Mouse (Mus musculus): ENCODE measurements around the gene 3110021N24Rik. TPM values are rescaled to one million over a fixed set of nuclear protein-coding genes. Genes with fewer than 3 reads are reported as not detected.

The 3110021N24Rik gene
- polyA plus RNA-seq, 1 experiment from 2014 or later: 2.0 TPM

- H3K4me1 ChIP-seq (replicated peaks; ENCODE audit: control insufficient read depth, insufficient read depth, low read length): peaks cover 4% of the 10 kb centered on the region; the same call in 1 of the 2 replicates
- peaks cover 87% of the 10 kb centered on the region for H3K36me3 ChIP-seq (replicated peaks; ENCODE audit: control insufficient read depth, insufficient read depth)
- no peaks in the 10 kb centered on the region for H3K27me3 ChIP-seq (ENCODE audit: control insufficient read depth, insufficient read depth, low read length)
- no peak overlapping the region for H3K27ac ChIP-seq
- WGBS: 96% methylated on average over 1 of the region's 1 CpGs
- H3K9ac ChIP-seq: no peak overlapping the region
- H3K4me2 ChIP-seq (replicated peaks): no peak overlapping the region
- no peak for DNase-seq (ENCODE audit: low spot score)
- H3K4me3 ChIP-seq (replicated peaks; ENCODE audit: low read length): no peak overlapping the region
- ATAC-seq (ENCODE audit: low FRiP score): no peak
- H3K9me3 ChIP-seq (ENCODE audit: control insufficient read depth, low read length): no peaks in the 10 kb centered on the region
These were observed 106.6 kb downstream of the 3110021N24Rik start for GRCm38 (mm10) chr4:108826096-108826495.

DNA sequence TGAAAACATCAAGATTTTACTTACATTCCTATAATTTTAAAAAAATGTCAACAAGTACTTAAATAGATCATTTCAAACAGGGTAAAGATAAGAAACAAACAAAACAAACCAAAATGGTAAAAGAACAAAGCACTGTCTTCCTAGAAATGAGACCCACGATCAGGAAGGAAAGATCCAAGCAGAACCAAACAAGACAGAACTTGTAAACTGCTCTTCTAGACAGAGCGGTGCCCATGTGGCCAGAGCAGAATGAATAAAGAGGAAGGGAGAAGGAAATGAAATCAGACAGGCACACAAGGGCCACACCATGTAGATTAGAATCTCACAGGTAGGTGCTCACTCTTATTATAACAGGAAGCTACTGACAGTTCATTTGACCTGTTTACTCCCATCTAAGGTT is 107.2 kb downstream of the 3110021N24Rik start:
- H3K9ac ChIP-seq: no peak overlapping the region

GRCm38 (mm10) chr4:108830698-108831097 is 111.2 kb downstream of the 3110021N24Rik start:
- Histone ChIP-seq H3K4me2 (replicated peaks) (peak overlapping the region; percentile 63), H3K36me3 (replicated peaks; ENCODE audit: control insufficient read depth, insufficient read depth) (peaks cover 44% of the 10 kb centered on the region), H3K9me3 (ENCODE audit: control insufficient read depth, low read length) (no peaks in the 10 kb centered on the region), H3K4me3 (replicated peaks; ENCODE audit: low read length) (no peak overlapping the region), H3K27ac (no peak overlapping the region), H3K4me1 (replicated peaks; ENCODE audit: control insufficient read depth, insufficient read depth, low read length) (peaks cover 24% of the 10 kb centered on the region), H3K27me3 (ENCODE audit: control insufficient read depth, insufficient read depth, low read length) (no peaks in the 10 kb centered on the region), H3K9ac (0 out of 2 replicates have a peak overlapping the region, but pooled peaks have one; percentile 29)
- no peak for DNase-seq (ENCODE audit: low spot score)
- 86% methylated on average over 1 of the region's 1 CpGs for WGBS
- no peak for ATAC-seq (ENCODE audit: low FRiP score)

More for the DNA sequence above, 107.2 kb downstream of the 3110021N24Rik start:
- Histone ChIP-seq H3K9me3 (ENCODE audit: control insufficient read depth, low read length) (no peaks in the 10 kb centered on the region), H3K27me3 (ENCODE audit: control insufficient read depth, insufficient read depth, low read length) (no peaks in the 10 kb centered on the region), H3K4me3 (replicated peaks; ENCODE audit: low read length) (no peak overlapping the region), H3K27ac (no peak overlapping the region), H3K4me2 (replicated peaks) (no peak overlapping the region), H3K4me1 (replicated peaks; ENCODE audit: control insufficient read depth, insufficient read depth, low read length) (peaks cover 10% of the 10 kb centered on the region), H3K36me3 (replicated peaks; ENCODE audit: control insufficient read depth, insufficient read depth) (peaks cover 82% of the 10 kb centered on the region)
- WGBS: 93% methylated on average over 2 of the region's 2 CpGs
- ATAC-seq (ENCODE audit: low FRiP score) (no peak), DNase-seq (ENCODE audit: low spot score) (no peak)

Other genes starting within 250 kb of the 3110021N24Rik start
- gene Prpf38a, start 140.3 kb upstream of the 3110021N24Rik start, polyA plus RNA-seq (2014; fragmentation: Nextera tagmentation; extraction: Ambion mirVana): 77.0 and 79.6 TPM in 2 replicates
- 1.0 and 2.1 TPM in 2 replicates for gene Orc1, start 140.2 kb upstream of the 3110021N24Rik start, polyA plus RNA-seq (2014; fragmentation: Nextera tagmentation; extraction: Ambion mirVana)
- 15.5 and 17.6 TPM in 2 replicates for gene Cc2d1b, start 99.7 kb upstream of the 3110021N24Rik start, polyA plus RNA-seq (2014; fragmentation: Nextera tagmentation; extraction: Ambion mirVana)
- gene Zfyve9, start 61.1 kb downstream of the 3110021N24Rik start, polyA plus RNA-seq (2014; fragmentation: Nextera tagmentation; extraction: Ambion mirVana): 7.3 and 8.2 TPM in 2 replicates
- gene Btf3l4, start 114.0 kb downstream of the 3110021N24Rik start, polyA plus RNA-seq (2014; fragmentation: Nextera tagmentation; extraction: Ambion mirVana): 187 and 191 TPM in 2 replicates
- 73.6 and 77.4 TPM in 2 replicates for gene Txndc12, start 115.0 kb downstream of the 3110021N24Rik start, polyA plus RNA-seq (2014; fragmentation: Nextera tagmentation; extraction: Ambion mirVana)
- 25.5 and 25.9 TPM in 2 replicates for gene Kti12, start 128.1 kb downstream of the 3110021N24Rik start, polyA plus RNA-seq (2014; fragmentation: Nextera tagmentation; extraction: Ambion mirVana)
- gene A730015C16Rik, start 129.0 kb downstream of the 3110021N24Rik start, polyA plus RNA-seq (2014; fragmentation: Nextera tagmentation; extraction: Ambion mirVana): 0.87 and 1.2 TPM in 2 replicates
- gene Rab3b, start 159.4 kb downstream of the 3110021N24Rik start, polyA plus RNA-seq (2014; fragmentation: Nextera tagmentation; extraction: Ambion mirVana): 187 and 200 TPM in 2 replicates